Mouse (Mus musculus) G1E-ER4 (cell line): ENCODE results near the gene Slit3. TPM values are rescaled to one million over a fixed set of nuclear protein-coding genes. Genes with fewer than 3 reads are reported as not detected.

Experiments used
- GATA1 ChIP-seq: IDR thresholded peaks from one replicate; pipeline ENCODE4 v1.8.0; 2012; ENCODE audit warnings: low read length, inconsistent platforms
- polyA plus RNA-seq: library from polyadenylated mRNA; stranded (reverse); fragments of >175 nt; gene quantifications from 2 replicates; pipeline ENCODE4 v1.2.3, GENCODE M21; 2012

Gene Slit3
- polyA plus RNA-seq, 1 experiment: not detected

GRCm38 (mm10) chr11:35447951-35448350 lies 326.9 kb downstream of the Slit3 start:
- no peak for TF ChIP-seq GATA1

GRCm38 (mm10) chr11:35449199-35449598 lies 328.2 kb downstream of the Slit3 start:
- TF ChIP-seq GATA1: no peak

GRCm38 (mm10) chr11:35451636-35452035 lies 330.6 kb downstream of the Slit3 start:
- no peak for TF ChIP-seq GATA1

GRCm38 (mm10) chr11:35452413-35452812 lies 331.4 kb downstream of the Slit3 start:
- TF ChIP-seq GATA1: no peak

GRCm38 (mm10) chr11:35454191-35454725 lies 333.2 kb downstream of the Slit3 start:
- TF ChIP-seq GATA1: no peak

GRCm38 (mm10) chr11:35454781-35455180 lies 333.8 kb downstream of the Slit3 start:
- TF ChIP-seq GATA1: no peak

GRCm38 (mm10) chr11:35458068-35458467 lies 337.0 kb downstream of the Slit3 start:
- TF ChIP-seq GATA1: no peak

- TF ChIP-seq GATA1: no peak
Observed at GRCm38 (mm10) chr11:35466701-35467100, 345.7 kb downstream of the Slit3 start.

GRCm38 (mm10) chr11:35468847-35469246 lies 347.8 kb downstream of the Slit3 start:
- no peak for TF ChIP-seq GATA1

- TF ChIP-seq GATA1: no peak
Observed at GRCm38 (mm10) chr11:35469940-35470339, 348.9 kb downstream of the Slit3 start.

GRCm38 (mm10) chr11:35470853-35471252 lies 349.8 kb downstream of the Slit3 start:
- no peak for TF ChIP-seq GATA1

GRCm38 (mm10) chr11:35472842-35473616 lies 352.0 kb downstream of the Slit3 start:
- TF ChIP-seq GATA1: no peak

GRCm38 (mm10) chr11:35473617-35473996 lies 352.6 kb downstream of the Slit3 start:
- no peak for TF ChIP-seq GATA1

- TF ChIP-seq GATA1: no peak
Observed at GRCm38 (mm10) chr11:35480146-35480545, 359.1 kb downstream of the Slit3 start.

- TF ChIP-seq GATA1: no peak
Observed at GRCm38 (mm10) chr11:35481611-35482363, 360.8 kb downstream of the Slit3 start.

- TF ChIP-seq GATA1: no peak
Observed at GRCm38 (mm10) chr11:35487966-35488365, 366.9 kb downstream of the Slit3 start.

- no peak for TF ChIP-seq GATA1
Observed at GRCm38 (mm10) chr11:35491701-35492100, 370.7 kb downstream of the Slit3 start.

- no peak for TF ChIP-seq GATA1
Observed at GRCm38 (mm10) chr11:35496874-35497273, 375.9 kb downstream of the Slit3 start.
